Mouse (Mus musculus) ES-Bruce4 (cell line): ENCODE measurements around the gene Nedd8.

Experiments used
- CTCF ChIP-seq: IDR thresholded peaks from one replicate; pipeline ENCODE4 v1.8.1; 2011; ENCODE audit warnings: low read depth, low read length
- POLR2A ChIP-seq: IDR thresholded peaks from one replicate; pipeline ENCODE4 v1.8.1; 2011; ENCODE audit warnings: low read length; ENCODE audit not compliant: insufficient read depth

- no peak for TF ChIP-seq POLR2A
- TF ChIP-seq CTCF = no peak
These were observed 31.1 kb downstream of the Nedd8 start for GRCm38 (mm10) chr14:55640816-55641215.
